Mouse (Mus musculus): ENCODE data around the gene Ptpn13.

DNA sequence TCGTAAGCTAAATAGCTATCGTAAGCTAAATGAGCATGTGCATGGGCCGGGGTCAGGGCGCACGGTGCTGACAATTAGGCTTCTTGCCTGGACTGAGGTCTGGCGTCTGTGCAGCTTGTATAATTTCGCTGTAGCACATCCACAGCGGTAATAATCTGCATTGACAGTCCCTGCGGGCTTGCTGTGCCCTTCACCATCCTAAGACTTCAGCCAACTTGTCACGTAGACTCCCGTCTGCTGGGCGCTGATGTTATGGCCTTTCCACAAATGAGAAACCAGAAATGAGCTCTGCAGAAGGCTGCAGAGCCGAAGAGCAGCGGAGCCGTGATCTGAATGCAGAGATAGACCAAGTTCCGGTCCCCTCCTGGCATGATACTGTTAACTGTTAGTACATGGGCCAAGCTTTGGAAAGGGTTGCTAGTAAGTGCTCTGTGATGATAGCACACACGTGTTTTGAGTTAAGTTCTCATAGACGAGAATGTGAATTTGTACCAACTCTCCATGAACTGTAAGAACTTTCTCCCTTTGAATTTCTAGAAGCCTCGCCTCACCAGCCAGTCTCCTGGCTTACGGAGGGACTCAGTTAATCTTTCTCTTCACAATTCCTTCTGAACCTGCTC, 120.5 kb downstream of the Ptpn13 start:
- no peak for TF ChIP-seq CTCF (conservative IDR thresholded peaks at IDR 0.05 in 1 of 2, IDR thresholded peaks at IDR 0.05 in 1 of 2; ENCODE audit: low read depth in 2 of 2, low read length in 2 of 2)
- no peak for TF ChIP-seq NELFE (IDR thresholded peaks at IDR 0.05; ENCODE audit: low read depth, low read length)
- TF ChIP-seq EP300 (IDR thresholded peaks at IDR 0.05; ENCODE audit: low read length): no peak
- TF ChIP-seq SMC3 (IDR thresholded peaks at IDR 0.05; ENCODE audit: low read depth, low read length): no peak
- TF ChIP-seq USF2 (conservative IDR thresholded peaks at IDR 0.05; ENCODE audit: low read depth, low read length): no peak
- TF ChIP-seq POLR2A (IDR thresholded peaks at IDR 0.05; ENCODE audit: low read depth, low read length): no peak
- no peak for TF ChIP-seq MAX (IDR thresholded peaks at IDR 0.05; ENCODE audit: low read length)
- TF ChIP-seq USF1 (IDR thresholded peaks at IDR 0.05; ENCODE audit: low read depth, low read length): no peak
- TF ChIP-seq CHD2 (IDR thresholded peaks at IDR 0.05; ENCODE audit: low read length): no peak
- TF ChIP-seq RCOR1 (conservative IDR thresholded peaks at IDR 0.05; ENCODE audit: low read depth, low read length): no peak

Measured in CH12.LX (cell line).